Mouse (Mus musculus) gastrocnemius, postnatal 25 days (tissue): ENCODE results near the gene Adam4. TPM values are rescaled to one million over a fixed set of nuclear protein-coding genes. Genes with fewer than 3 reads are reported as not detected.
"Not testable (repeated sequence)": the region's sequence is repeated elsewhere in the genome, so short reads cannot be mapped to it uniquely, and the experiment has no call there.

Source experiments
- DNase-seq: peaks from one replicate; pipeline ENCODE4 v3.0.0; 2022
- long read RNA-seq, 2 experiments: library from polyadenylated mRNA; stranded (forward); transcript quantifications; one replicate each; pipeline ENCODE4 v2.0.0; 2021
- total RNA-seq, 2 experiments: library from RNA; stranded (reverse); gene quantifications; 1 replicate in 1 of 2; 2 replicates in 1 of 2; pipeline ENCODE4 v1.2.3; 2021

The Adam4 gene
- total RNA-seq, result 1 to 10 TPM in 1 of 2 experiments, under 1 TPM in 1; 0.79 to 1.4 TPM
- long read RNA-seq, experiment 1, result 0 reads
- long read RNA-seq, experiment 2, result 0 reads

DNA sequence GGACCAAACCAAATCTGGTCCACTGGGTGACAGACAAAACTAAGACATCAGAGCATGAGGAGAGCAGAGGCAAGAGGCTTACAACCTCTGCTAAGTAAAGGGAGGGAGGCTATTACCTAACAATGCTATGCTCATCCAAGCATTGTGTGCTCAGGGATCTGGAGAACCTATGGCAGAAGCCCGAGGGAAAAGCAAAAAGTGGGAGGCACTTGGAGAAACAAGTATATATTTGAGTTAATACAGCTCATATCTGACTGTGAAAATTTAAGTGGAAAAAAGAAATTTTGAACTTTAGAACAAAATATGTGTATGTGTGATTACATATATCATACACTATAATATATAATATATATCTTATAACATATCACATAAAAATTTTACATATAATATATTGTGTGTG is at the start of gene Adam4:
Gene Adam4 (minus strand): TSS at position 101 of the 400 bp plus-strand sequence.
- no peak for DNase-seq

DNA sequence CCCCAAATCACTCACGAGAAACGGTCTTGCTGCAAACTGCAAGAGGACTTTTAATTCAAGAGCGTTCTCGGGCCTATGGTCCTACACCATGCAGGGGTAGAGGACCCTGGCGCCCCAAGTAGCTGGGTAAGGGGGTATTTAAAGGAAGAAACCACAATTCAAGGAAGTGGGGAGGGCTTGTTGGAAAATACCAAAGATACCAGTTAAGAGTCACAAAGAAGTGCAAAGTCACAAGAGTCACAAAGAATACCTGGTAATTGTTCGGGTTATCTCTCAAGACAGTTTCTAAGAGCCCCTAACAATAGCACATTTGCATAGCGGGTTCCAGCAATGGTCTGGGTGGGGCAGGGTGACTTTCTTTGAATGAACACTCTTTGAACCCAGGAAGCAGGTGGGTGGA is 37.3 kb upstream of the Adam4 start:
- not testable (repeated sequence) for DNase-seq

DNA sequence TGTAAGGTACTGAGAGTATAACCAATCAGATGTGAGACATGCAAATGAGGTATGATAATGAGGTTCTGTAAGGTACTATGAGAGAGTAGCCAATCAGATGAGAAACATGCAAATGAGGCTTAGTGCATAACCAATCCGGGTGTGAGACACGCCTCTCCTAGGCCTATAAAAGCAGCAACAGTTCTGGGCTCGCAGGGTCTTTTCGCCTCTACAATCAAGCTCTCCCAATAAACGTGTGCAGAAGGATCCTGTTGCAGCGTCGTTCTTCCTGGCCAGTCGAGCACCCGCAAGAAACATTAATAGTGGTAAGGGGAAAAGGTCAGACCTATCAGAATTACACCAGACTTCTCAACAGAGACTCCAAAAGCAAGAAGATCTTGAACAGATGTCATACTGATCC is 17.2 kb upstream of the Adam4 start:
- not testable (repeated sequence) for DNase-seq

DNA sequence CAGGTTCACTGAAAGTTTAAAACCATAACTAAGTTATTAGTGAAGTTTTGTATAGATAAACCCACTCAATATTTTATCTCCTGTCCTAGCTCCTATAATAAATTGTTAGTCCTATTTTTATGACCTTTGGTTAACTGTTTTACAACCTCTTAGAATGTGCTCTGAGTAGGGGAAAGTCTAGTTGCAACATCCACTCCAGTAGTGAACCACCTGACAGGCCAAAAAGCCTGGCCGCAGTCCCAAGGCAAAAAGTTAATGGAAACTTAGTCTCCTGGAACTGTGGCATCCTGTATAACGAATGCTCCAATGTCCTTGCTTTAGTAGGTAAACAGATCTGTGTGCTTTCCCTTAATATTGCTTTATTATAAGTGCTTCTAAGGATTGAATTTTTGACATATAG is 13.0 kb upstream of the Adam4 start:
- DNase-seq, result not testable (repeated sequence)

DNA sequence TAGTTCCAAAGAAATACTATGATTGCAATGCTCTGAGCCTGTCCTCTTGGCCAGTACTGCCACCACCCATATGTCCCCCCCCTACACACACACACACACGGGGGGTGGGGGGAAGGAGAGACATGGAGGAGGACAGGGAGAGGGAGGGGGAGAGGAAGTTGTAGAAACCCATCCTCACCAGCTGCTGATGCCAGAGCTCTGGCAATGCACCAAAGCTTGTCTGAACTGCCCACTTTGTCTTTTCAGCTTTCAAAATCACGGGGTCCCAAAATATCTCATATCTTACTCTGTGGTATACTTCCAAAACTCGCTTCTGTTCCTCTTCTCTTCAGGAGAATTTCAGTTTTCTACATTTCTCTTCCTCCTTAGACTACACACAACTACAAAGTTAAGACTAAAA is 8.5 kb downstream of the Adam4 start:
- no peak for DNase-seq

DNA sequence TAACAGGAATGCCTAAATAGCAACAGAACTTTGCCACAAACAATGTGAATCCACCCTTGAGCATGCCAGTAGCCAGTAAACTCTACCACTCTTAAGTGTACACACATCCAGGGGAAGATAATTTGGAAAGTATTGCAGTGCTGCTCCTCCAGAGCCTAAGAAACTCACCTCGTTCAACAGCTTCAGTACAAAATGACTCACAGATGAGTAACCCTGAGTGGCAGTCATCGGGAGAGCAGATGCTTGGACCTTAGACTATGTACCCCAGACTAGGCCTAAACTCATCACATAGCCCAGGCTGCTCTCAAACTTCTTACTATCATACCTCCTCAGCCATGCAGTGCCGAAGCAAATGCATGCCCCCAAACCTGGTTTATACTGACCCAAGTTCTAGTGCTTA is 12.8 kb downstream of the Adam4 start:
- DNase-seq, result no peak

DNA sequence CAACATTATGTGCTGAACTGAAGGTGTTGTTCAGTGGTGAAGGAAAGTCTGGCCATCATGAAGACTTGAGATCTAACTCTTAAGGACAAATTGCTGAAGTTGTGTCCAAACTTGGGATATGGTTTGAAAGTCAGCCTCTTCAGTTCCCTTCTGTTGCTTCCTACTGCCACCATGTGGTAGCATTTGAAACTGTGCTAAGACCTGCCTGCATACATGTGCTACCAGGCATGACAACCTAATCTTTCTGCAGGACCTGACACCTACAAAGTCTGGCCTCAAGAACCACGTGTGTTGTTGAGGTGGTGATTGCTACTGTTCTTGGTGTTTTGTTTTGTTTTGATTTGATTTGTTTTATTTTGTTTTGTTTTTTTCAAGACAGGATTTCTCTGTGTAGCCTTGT is 19.6 kb downstream of the Adam4 start:
- no peak for DNase-seq

DNA sequence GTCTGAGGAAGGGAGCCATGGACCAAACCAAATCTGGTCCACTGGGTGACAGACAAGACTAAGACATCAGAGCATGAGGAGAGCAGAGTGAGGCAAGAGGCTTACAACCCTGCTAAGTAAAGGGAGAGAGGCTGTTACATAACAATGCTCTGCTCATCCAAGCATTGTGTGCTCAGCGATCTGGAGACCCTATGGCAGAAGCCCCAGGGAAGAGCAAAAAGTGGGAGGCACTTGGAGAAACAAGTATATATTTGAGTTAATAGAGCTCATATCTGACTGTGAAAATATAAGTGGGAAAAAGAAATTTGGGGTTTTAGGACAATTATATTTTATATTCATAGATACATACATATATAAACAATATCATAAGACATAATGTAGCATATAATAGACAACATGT is 42.4 kb downstream of the Adam4 start, which contains the start of gene Gm4787:
Gene Gm4787 (minus strand): TSS at position 101 of the 400 bp plus-strand sequence.
- not testable (repeated sequence) for DNase-seq

Other genes starting within 250 kb of the Adam4 start
- gene Slc8a3, start 88.8 kb downstream of the Adam4 start, total RNA-seq, result 10 to 100 TPM; 14.3 to 24.0 TPM
- gene Gm4787, start 42.5 kb downstream of the Adam4 start, total RNA-seq, result under 1 TPM; 0.77 to 0.94 TPM
- gene Cox16, start 63.2 kb upstream of the Adam4 start, total RNA-seq, result 10 to 100 TPM; 74.9 to 75.6 TPM
- gene Gm20498, start 111.0 kb upstream of the Adam4 start, total RNA-seq, result 10 to 100 TPM; 34.2 to 37.1 TPM
- 10 to 100 TPM; 31.3 to 40.4 TPM for gene Synj2bp, start 111.0 kb upstream of the Adam4 start, total RNA-seq
- not detected for gene Adam21, start 146.5 kb upstream of the Adam4 start, total RNA-seq
- gene Med6, start 173.1 kb upstream of the Adam4 start, total RNA-seq, result 10 to 100 TPM in 1 of 2 experiments, 1 to 10 TPM in 1; 9.9 to 12.8 TPM
- 10 to 100 TPM in 1 of 2 experiments, 1 to 10 TPM in 1; 8.4 to 14.1 TPM for gene Ttc9, start 209.3 kb upstream of the Adam4 start, total RNA-seq